Mouse (Mus musculus) spleen, postnatal 0 days (tissue): ENCODE data around the gene Snap91. TPM values are rescaled to one million over a fixed set of nuclear protein-coding genes. Genes with fewer than 3 reads are reported as not detected.

Experiments used
- polyA plus RNA-seq: library from polyadenylated mRNA; unstranded; fragments of >200 nt; fragmentation: Nextera tagmentation; extraction: Ambion mirVana; gene quantifications from 2 replicates; pipeline ENCODE4 v1.2.1, GENCODE M21; 2015

Snap91 gene
- not detected in 2 replicates for polyA plus RNA-seq

GRCm38 (mm10) chr9:86880113-86880972 lies at the start of gene Snap91:
TSS of gene Snap91 (minus strand) at chr9:86880654.

GRCm38 (mm10) chr9:86742959-86743911 lies 137.2 kb downstream of the Snap91 start, which contains the start of gene Prss35:
TSS of gene Prss35 (plus strand) at chr9:86743649.

Other genes with a start within 250 kb of the Snap91 start
- gene Me1, start 184.7 kb downstream of the Snap91 start, polyA plus RNA-seq: 3.3 and 4.0 TPM in 2 replicates
- gene Prss35, start 137.0 kb downstream of the Snap91 start, polyA plus RNA-seq: 2.8 and 3.3 TPM in 2 replicates
- gene Ripply2, start 134.9 kb upstream of the Snap91 start, polyA plus RNA-seq: not detected in 2 replicates
- 55.3 and 61.5 TPM in 2 replicates for gene Cyb5r4, start 141.4 kb upstream of the Snap91 start, polyA plus RNA-seq